Mouse (Mus musculus) kidney, postnatal 4 days (tissue): ENCODE measurements around the gene Kif26a.

Source experiments
- DNase-seq, 2 experiments: peaks; one replicate each; pipeline ENCODE4 v3.0.0; 2021; ENCODE audit warnings: mixed read lengths in 2 of 2

The Kif26a gene

DNA sequence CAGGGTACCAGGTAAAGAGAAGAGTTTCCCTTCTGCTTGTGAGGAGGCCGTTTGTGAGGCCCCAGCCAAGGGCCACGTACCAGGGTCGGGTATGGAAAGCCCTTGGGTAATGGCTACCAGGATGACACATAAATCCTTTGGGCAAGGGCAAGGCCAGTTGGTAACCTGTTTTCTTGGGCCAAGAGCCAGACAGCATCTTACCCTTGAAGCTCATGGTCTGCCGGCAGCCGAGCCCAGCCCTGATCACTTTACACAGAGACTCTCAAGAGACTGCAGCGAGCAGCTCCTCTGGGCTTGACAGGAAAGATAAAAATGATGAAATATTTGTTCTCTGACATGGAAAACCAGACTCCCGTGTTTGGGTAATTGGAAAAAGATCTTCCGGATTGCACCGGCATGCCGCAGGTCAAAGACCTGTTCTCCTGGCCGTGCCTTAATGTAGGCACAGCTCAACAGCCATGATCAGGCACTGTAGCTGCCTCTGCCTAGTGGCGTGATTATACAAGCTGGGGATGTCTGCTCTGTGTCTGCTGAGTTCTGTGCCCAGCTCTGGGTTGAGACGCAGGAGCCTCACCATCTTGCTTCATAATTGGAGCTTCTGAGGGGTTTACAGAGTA is 77.8 kb downstream of the Kif26a start:
- no peak for DNase-seq

DNA sequence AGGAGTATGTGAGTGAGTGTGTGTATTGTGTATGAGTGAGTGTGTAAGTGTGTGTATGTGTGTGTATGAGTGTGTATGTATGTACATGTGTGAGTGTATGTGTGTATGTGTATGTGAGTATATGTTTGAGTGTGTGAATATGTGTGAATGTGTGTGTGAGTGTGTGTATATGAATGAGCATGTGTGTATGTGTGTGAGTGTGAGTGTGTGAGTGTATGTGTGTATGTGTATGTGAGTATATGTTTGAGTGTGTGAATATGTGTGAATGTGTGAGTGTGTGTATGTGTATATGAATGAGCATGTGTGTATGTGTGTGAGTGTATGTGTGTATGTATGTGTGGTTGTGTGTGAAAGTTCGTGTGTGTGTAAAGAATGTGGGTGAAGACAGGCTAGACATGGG is 80.2 kb downstream of the Kif26a start:
- DNase-seq: no peak

DNA sequence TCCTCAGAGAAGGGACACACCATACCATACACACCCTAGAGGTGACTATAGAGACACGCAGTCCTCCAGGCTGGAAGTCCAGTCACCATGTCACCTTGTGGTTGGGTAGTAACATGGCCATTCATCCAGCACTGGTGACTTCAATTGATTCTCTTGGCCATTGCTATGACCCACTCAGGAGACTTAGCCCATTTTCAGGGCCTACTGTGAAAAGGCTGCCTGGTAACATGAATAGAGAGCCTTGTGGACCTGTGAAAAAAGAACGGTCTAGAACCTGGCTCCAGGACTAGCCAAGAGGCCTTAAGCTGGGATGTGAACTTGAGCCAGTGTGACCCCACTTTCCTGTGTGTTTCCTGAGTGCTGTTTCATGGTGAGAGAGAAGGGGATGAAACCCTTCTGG is 80.6 kb downstream of the Kif26a start:
- no peak for DNase-seq

DNA sequence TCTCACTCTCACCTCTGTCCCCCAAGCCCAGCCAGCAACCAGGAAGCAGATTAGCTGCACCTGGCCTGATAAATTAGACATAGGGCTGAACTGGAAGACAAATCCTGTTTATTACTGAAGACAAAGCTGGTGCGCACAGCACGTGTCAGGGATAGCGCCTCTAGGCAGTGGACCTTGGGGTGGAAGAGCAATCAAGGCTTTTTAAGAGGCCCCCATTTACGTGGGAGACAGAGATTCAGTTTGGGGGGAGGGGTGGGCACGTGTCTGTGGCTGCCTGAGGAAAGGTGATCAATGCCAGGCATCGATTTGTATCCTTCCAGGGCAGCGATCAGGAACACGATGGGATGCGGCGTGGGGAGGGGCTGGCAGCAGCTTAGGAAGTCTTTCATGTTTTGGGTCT is 83.1 kb downstream of the Kif26a start:
- no peak for DNase-seq

DNA sequence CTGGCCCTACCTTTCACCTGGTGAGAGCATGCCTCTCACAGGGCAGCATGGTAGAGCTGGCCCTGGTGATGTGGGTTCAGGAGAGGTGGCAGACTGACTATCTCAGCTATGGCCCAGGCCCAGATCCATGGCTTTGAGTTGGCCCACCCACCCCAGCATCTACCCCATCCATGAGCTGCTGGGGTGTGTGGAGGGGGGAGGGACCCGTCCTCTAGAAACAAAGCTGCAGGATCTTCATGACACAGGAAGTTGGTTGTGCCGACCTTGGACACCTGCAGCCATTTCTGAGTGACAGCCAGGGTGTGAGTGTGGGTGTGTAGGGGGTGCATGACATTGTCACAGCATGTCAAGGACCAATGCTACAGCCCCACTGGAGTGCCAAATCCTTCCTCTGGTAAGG is 84.2 kb downstream of the Kif26a start:
- no peak for DNase-seq
